Mouse (Mus musculus) lung, adult 2 months (tissue): Measurements from ENCODE around the gene Zfp811.

Source experiments
- CTCF ChIP-seq: fragments of 200-500 bp; IDR thresholded peaks from 2 replicates; pipeline ENCODE4 v1.5.1; 2011; ENCODE audit warnings: mild to moderate bottlenecking, low read length, control low read depth; ENCODE audit not compliant: insufficient read depth
- POLR2A ChIP-seq: fragments of 200-500 bp; IDR thresholded peaks from 2 replicates; pipeline ENCODE4 v1.6.1; 2011; ENCODE audit warnings: low read depth, mild to moderate bottlenecking, control low read depth, low read length, borderline replicate concordance; ENCODE audit errors: extremely low read depth

DNA sequence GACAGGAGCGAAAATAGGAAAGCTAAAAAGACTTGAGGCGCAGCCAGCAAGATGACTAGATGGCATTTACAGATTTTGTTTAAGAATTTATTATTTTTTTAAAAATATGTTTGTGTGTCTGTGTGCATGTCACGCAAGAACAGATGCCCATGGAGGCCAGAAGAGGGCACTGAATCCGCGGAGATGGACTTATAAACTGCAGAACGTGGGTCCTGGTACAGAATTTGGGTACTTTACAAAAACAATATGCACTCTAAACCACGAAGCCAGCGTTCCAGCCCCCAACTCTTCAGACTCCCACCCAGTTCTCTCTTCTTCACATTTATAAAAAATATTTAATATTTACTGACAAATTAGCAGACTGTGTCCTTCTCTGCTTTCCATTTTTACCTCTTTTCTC is 20.5 kb downstream of the Zfp811 start:
- TF ChIP-seq POLR2A (no peak), CTCF (no peak)
